Mouse (Mus musculus): Measurements from ENCODE around the gene Actrt3. TPM values are rescaled to one million over a fixed set of nuclear protein-coding genes. Genes with fewer than 3 reads are reported as not detected.

Actrt3 gene
- polyA plus RNA-seq (2014; fragmentation: Nextera tagmentation; extraction: Ambion mirVana) = 0.22 and 0.49 TPM in 2 replicates

DNA sequence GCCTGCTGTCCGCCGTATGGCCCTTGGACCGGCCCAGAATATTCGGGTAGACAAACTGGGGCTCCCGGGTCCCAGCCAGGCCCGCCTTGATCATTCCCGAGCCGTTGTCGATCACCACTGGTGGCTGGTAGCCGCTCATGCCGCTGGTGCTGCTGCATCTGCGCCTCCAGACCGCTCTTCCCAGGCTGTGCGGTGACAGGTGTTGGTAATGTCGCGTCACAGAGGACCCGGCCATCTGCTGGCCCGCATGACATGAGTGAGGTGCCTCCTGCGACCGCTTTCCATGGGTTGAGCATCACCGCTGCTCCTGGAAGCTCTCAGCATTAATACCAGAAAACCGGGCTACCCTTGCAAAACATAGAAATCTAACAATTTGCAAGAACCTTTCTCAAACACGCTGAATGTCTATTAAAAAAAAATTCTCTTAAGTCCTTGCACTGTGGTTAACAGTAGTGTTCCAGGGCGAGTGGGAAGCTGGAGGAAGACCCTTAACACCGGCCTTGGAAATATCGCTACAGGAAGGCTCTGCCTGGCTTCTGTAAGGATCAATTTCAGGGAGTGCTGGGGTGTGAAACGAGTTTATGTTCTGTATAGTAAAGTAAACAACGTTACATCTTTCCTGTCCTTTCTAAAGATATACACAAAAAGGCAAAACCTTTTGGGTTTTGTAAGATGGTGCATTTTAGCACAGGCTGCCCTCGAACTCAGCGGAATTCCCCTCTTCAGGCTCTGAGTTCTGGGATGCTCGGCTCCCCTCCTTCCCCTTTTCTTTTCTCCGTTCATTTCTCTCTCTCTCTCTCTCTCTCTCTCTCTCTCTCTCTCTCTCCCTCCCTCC is at the start of gene Actrt3:
Actrt3 (minus strand) TSS at position 229 of the 835 bp plus-strand sequence.
- no peaks in the 10 kb centered on the region for H3K9me3 ChIP-seq (ENCODE audit: control insufficient read depth, low read length)
- WGBS = under 1% methylated on average over 32 of the region's 32 CpGs
- H3K27ac ChIP-seq (ENCODE audit: low read depth, low read length) = no peak within 1 kb of the TSS
- peak within 1 kb of the TSS; percentile 76 for H3K4me2 ChIP-seq (replicated peaks; ENCODE audit: low read depth, low read length)
- ATAC-seq (ENCODE audit: low FRiP score) (no peak), DNase-seq (ENCODE audit: low spot score) (peak; percentile 59)
- 0 out of 2 replicates have a peak, but pooled peaks cover 2% of the 10 kb centered on the region for H3K4me1 ChIP-seq (replicated peaks; ENCODE audit: control insufficient read depth, insufficient read depth, low read length)
- peak within 1 kb of the TSS; percentile 50 for H3K4me3 ChIP-seq (ENCODE audit: low read depth, low read length)
- H3K27me3 ChIP-seq (ENCODE audit: control insufficient read depth, insufficient read depth, low read length) = peaks cover 3% of the 10 kb centered on the region; the same call in 1 of the 2 replicates
- peak within 1 kb of the TSS; percentile 52 for H3K9ac ChIP-seq (ENCODE audit: low read depth, low read length)
- no peaks in the 10 kb centered on the region for H3K36me3 ChIP-seq (ENCODE audit: control insufficient read depth, insufficient read depth, low read length)

DNA sequence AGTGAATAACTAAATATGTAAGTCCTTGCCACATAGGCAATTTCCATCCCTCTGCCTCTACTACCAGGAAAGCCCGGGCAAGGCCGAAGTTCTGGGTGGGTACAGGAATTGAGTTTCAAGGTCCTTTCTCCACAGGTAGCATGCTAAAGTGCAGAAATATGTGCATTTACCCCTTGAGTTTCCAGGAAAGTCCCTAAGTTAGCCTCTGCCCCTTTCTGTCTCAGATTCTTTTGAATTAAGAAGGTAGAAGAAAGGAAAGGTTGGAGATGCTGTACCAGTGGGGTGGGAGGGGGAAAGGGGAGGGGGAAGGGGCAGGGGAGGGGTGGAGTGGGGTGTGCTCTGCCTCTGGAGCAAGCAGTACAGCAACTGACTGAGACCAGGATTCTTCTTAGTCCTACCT is 48.7 kb upstream of the Actrt3 start:
- WGBS = 84% methylated on average over 2 of the region's 2 CpGs
- no peak overlapping the region for H3K27ac ChIP-seq (ENCODE audit: low read depth, low read length)
- no peak overlapping the region for H3K4me2 ChIP-seq (replicated peaks; ENCODE audit: low read depth, low read length)
- ATAC-seq (ENCODE audit: low FRiP score) (no peak), DNase-seq (ENCODE audit: low spot score) (no peak)
- no peaks in the 10 kb centered on the region for H3K9me3 ChIP-seq (ENCODE audit: control insufficient read depth, low read length)
- H3K4me1 ChIP-seq (replicated peaks; ENCODE audit: control insufficient read depth, insufficient read depth, low read length) = 0 out of 2 replicates have a peak, but pooled peaks cover 8% of the 10 kb centered on the region
- no peaks in the 10 kb centered on the region for H3K36me3 ChIP-seq (ENCODE audit: control insufficient read depth, insufficient read depth, low read length)
- H3K9ac ChIP-seq (ENCODE audit: low read depth, low read length) = no peak overlapping the region
- peaks cover 15% of the 10 kb centered on the region for H3K27me3 ChIP-seq (ENCODE audit: control insufficient read depth, insufficient read depth, low read length)
- no peak overlapping the region for H3K4me3 ChIP-seq (ENCODE audit: low read depth, low read length)

DNA sequence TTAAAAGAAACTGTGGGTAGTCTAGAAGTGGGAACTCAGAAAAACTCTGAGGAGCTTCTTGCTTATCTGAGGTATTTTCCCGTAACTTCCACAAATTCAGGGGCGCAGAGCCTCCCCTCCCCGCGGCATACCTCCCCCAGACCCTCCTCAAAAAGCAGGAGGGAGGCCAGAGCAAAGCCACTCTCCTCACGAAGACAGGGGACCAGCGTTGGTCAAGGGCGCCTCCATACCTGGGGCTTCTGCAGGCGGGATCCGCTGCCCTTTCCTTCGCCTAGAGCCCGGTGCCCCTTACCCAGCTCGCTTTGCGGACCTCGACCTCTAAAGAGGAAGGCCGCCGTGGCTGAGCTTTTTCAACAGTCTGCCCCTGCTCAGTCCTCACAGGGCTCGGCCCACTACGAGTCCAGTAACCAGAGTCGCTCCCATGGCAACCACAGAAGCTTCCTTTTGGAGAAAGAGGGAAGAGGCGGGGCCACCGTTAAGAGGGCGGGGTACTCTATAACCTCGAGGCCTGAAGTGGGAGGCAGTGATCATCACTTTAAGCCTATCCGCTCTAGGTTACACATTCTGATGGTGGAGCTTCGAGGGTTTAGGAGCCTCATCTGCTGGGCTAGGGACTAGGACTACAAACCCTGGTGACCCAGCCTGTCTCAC is 47.8 kb upstream of the Actrt3 start, which contains the start of gene Lrrc34:
Lrrc34 (minus strand) TSS at position 430 of the 651 bp plus-strand sequence.
- H3K27me3 ChIP-seq (ENCODE audit: control insufficient read depth, insufficient read depth, low read length) = peaks cover 15% of the 10 kb centered on the region
- no peaks in the 10 kb centered on the region for H3K9me3 ChIP-seq (ENCODE audit: control insufficient read depth, low read length)
- ATAC-seq (ENCODE audit: low FRiP score) (peak; percentile 87), DNase-seq (ENCODE audit: low spot score) (peak; percentile 81)
- peak within 1 kb of the TSS; percentile 29 for H3K4me3 ChIP-seq (ENCODE audit: low read depth, low read length)
- peak within 1 kb of the TSS; percentile 63 for H3K4me2 ChIP-seq (replicated peaks; ENCODE audit: low read depth, low read length)
- H3K27ac ChIP-seq (ENCODE audit: low read depth, low read length) = no peak within 1 kb of the TSS
- H3K36me3 ChIP-seq (ENCODE audit: control insufficient read depth, insufficient read depth, low read length) = no peaks in the 10 kb centered on the region
- 0 out of 2 replicates have a peak, but pooled peaks cover 8% of the 10 kb centered on the region for H3K4me1 ChIP-seq (replicated peaks; ENCODE audit: control insufficient read depth, insufficient read depth, low read length)
- H3K9ac ChIP-seq (ENCODE audit: low read depth, low read length) = peak within 1 kb of the TSS; percentile 42; the same call in 1 of the 2 replicates
- under 1% methylated on average over 25 of the region's 25 CpGs for WGBS

DNA sequence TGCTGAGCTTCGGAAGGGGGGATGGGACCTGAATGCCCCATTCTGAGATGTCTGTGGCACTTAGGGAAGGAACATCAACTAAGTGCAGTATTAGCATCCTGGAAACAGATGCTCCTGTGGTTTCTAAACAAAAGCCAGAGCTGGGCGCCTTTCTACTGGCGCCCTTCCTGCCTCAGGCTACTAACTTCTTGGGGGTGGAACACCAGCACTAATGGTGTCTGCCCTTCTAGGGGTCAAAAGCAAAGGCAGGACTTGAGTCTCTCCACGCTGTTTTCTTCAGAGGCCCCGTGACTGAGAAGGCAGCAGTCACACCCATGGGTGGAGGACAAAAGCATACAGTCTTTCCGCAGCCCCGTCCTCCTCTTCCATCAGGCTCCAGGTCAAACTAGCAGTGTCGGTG is 47.0 kb upstream of the Actrt3 start:
- Histone ChIP-seq H3K36me3 (ENCODE audit: control insufficient read depth, insufficient read depth, low read length) (no peaks in the 10 kb centered on the region), H3K4me2 (replicated peaks; ENCODE audit: low read depth, low read length) (no peak overlapping the region), H3K9ac (ENCODE audit: low read depth, low read length) (no peak overlapping the region), H3K4me1 (replicated peaks; ENCODE audit: control insufficient read depth, insufficient read depth, low read length) (0 out of 2 replicates have a peak, but pooled peaks cover 8% of the 10 kb centered on the region), H3K27me3 (ENCODE audit: control insufficient read depth, insufficient read depth, low read length) (peaks cover 15% of the 10 kb centered on the region), H3K27ac (ENCODE audit: low read depth, low read length) (no peak overlapping the region), H3K4me3 (ENCODE audit: low read depth, low read length) (no peak overlapping the region), H3K9me3 (ENCODE audit: control insufficient read depth, low read length) (no peaks in the 10 kb centered on the region)
- ATAC-seq (ENCODE audit: low FRiP score) = no peak
- no peak for DNase-seq (ENCODE audit: low spot score)
- WGBS = 53% methylated on average over 8 of the region's 8 CpGs

DNA sequence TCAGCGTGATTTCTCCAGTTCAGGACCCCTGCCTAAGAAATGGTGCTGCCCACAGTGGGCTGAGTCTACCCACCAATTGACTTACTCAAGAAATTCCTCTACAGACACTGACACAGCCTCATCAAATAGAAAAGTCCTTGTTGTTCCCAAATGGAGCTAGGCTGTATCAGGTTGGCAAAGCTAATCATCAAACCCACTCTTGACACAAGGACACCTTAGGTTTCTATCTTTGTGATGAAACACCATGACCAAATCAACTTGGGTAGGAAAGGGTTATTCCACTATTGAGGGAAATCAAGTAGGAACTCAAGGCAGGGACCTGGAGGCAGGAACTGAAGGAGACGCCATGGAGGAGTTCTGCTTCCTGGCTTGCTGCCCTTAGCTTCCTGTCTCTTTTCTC is 44.5 kb upstream of the Actrt3 start, which contains the start of gene Lrriq4:
Lrriq4 (plus strand) TSS at position 301 of the 400 bp plus-strand sequence.
- Histone ChIP-seq H3K4me3 (ENCODE audit: low read depth, low read length) (no peak within 1 kb of the TSS), H3K9me3 (ENCODE audit: control insufficient read depth, low read length) (no peaks in the 10 kb centered on the region), H3K27ac (ENCODE audit: low read depth, low read length) (no peak within 1 kb of the TSS), H3K4me1 (replicated peaks; ENCODE audit: control insufficient read depth, insufficient read depth, low read length) (0 out of 2 replicates have a peak, but pooled peaks cover 6% of the 10 kb centered on the region), H3K36me3 (ENCODE audit: control insufficient read depth, insufficient read depth, low read length) (no peaks in the 10 kb centered on the region), H3K9ac (ENCODE audit: low read depth, low read length) (no peak within 1 kb of the TSS), H3K4me2 (replicated peaks; ENCODE audit: low read depth, low read length) (no peak within 1 kb of the TSS), H3K27me3 (ENCODE audit: control insufficient read depth, insufficient read depth, low read length) (no peaks in the 10 kb centered on the region)
- 82% methylated on average over 2 of the region's 2 CpGs for WGBS
- ATAC-seq (ENCODE audit: low FRiP score) (no peak), DNase-seq (ENCODE audit: low spot score) (no peak)

DNA sequence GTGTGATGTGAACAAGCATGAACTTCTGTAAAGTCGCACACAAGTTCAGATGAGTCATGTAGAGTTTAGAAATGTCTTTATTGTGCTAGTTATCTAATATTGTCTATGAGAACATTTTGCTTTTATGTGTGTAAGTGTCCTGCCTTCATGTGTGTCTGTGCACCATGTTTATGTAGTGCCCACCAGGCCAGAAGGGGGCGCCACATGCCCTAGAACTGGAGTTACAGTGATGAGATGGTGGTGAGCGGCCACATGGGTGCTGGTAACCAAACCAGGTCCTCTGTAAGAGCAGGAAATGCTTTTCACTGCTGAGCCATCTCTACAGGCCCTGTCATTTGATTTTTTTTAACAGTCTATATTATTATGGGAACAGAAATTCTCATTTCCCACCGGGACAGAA is 35.9 kb upstream of the Actrt3 start:
- no peak overlapping the region for H3K9ac ChIP-seq (ENCODE audit: low read depth, low read length)
- H3K36me3 ChIP-seq (ENCODE audit: control insufficient read depth, insufficient read depth, low read length) = no peaks in the 10 kb centered on the region
- no peak for ATAC-seq (ENCODE audit: low FRiP score)
- no peak for DNase-seq (ENCODE audit: low spot score)
- no peaks in the 10 kb centered on the region for H3K9me3 ChIP-seq (ENCODE audit: control insufficient read depth, low read length)
- no peak overlapping the region for H3K27ac ChIP-seq (ENCODE audit: low read depth, low read length)
- H3K4me1 ChIP-seq (replicated peaks; ENCODE audit: control insufficient read depth, insufficient read depth, low read length) = no peaks in the 10 kb centered on the region
- no peak overlapping the region for H3K4me2 ChIP-seq (replicated peaks; ENCODE audit: low read depth, low read length)
- WGBS = 87% methylated on average over 4 of the region's 4 CpGs
- H3K4me3 ChIP-seq (ENCODE audit: low read depth, low read length) = no peak overlapping the region
- no peaks in the 10 kb centered on the region for H3K27me3 ChIP-seq (ENCODE audit: control insufficient read depth, insufficient read depth, low read length)

DNA sequence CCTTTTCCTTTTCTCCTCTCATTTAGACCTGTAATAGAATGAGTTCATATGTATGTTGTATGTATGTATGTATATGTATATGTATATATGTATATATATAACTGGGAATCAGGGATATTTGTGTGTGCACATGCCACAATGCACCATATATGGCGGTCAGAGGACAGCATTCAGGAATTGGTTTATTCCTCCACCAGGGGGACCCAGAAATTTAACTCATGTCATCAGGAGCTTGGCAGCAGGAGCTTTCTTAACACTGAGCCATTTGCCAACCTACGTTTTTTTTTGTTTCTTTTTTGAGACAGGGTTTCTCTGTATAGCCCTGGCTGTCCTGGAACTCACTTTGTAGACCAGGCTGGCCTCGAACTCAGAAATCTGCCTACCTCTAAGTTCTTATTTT is 33.9 kb upstream of the Actrt3 start:
- ATAC-seq (ENCODE audit: low FRiP score) = no peak
- H3K4me3 ChIP-seq (ENCODE audit: low read depth, low read length) = no peak overlapping the region
- 65% methylated on average over 3 of the region's 3 CpGs for WGBS

DNA sequence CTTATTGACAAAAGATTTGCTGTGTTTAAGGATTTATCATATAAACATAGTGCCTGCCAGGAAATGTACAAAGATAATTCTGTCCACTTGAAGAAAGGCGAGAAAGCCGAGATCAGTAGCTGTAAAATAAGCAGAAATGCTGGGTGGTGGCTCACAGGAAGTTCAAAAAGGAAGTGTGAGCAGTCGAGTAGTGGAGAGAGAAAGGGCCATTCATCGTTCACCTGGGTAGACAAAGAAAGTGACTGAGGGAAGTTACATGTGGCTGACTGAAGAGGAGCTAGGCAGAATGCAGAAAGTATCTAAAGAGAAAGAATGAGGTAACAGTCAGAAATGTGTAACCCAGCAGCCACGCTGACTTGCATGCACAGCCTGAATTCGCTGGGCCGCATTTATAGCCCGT is 20.4 kb upstream of the Actrt3 start:
- DNase-seq (ENCODE audit: low spot score) (no peak), ATAC-seq (ENCODE audit: low FRiP score) (no peak)
- 82% methylated on average over 8 of the region's 8 CpGs for WGBS
- H3K9ac ChIP-seq (ENCODE audit: low read depth, low read length) = no peak overlapping the region
- no peaks in the 10 kb centered on the region for H3K9me3 ChIP-seq (ENCODE audit: control insufficient read depth, low read length)
- H3K27ac ChIP-seq (ENCODE audit: low read depth, low read length) = no peak overlapping the region
- no peaks in the 10 kb centered on the region for H3K4me1 ChIP-seq (replicated peaks; ENCODE audit: control insufficient read depth, insufficient read depth, low read length)
- H3K4me3 ChIP-seq (ENCODE audit: low read depth, low read length) = no peak overlapping the region
- H3K36me3 ChIP-seq (ENCODE audit: control insufficient read depth, insufficient read depth, low read length) = peaks cover 3% of the 10 kb centered on the region; the same call in 1 of the 2 replicates
- H3K4me2 ChIP-seq (replicated peaks; ENCODE audit: low read depth, low read length) = no peak overlapping the region
- no peaks in the 10 kb centered on the region for H3K27me3 ChIP-seq (ENCODE audit: control insufficient read depth, insufficient read depth, low read length)

More for the DNA sequence above, 33.9 kb upstream of the Actrt3 start:
- Histone ChIP-seq H3K4me1 (replicated peaks; ENCODE audit: control insufficient read depth, insufficient read depth, low read length) (no peaks in the 10 kb centered on the region), H3K9me3 (ENCODE audit: control insufficient read depth, low read length) (no peaks in the 10 kb centered on the region), H3K27ac (ENCODE audit: low read depth, low read length) (no peak overlapping the region), H3K27me3 (ENCODE audit: control insufficient read depth, insufficient read depth, low read length) (no peaks in the 10 kb centered on the region), H3K36me3 (ENCODE audit: control insufficient read depth, insufficient read depth, low read length) (no peaks in the 10 kb centered on the region), H3K9ac (ENCODE audit: low read depth, low read length) (no peak overlapping the region), H3K4me2 (replicated peaks; ENCODE audit: low read depth, low read length) (no peak overlapping the region)
- DNase-seq (ENCODE audit: low spot score) = no peak

Data from hindbrain, embryonic 11.5 days (tissue).